Mouse (Mus musculus) heart, embryonic 15.5 days (tissue): Measurements from ENCODE around the gene Gm49661. TPM values are rescaled to one million over a fixed set of nuclear protein-coding genes. Genes with fewer than 3 reads are reported as not detected.

Experiments
- ATAC-seq: fragments of 200-750 bp; cut with Nextera tagmentation; replicated peaks from 2 replicates; pipeline ENCODE4 v1.8.0; 2017; ENCODE audit warnings: low read depth, moderate TSS enrichment; ENCODE audit not compliant: insufficient number of reproducible peaks, insufficient read depth, low FRiP score
- H3K27ac ChIP-seq: fragments of 300-500 bp; sonication (generic); 2 replicates; pipeline ENCODE4 v1.5.1; 2015; ENCODE audit warnings: mild to moderate bottlenecking, inconsistent platforms
- H3K27me3 ChIP-seq: fragments of 300-500 bp; sonication (generic); 2 replicates; pipeline ENCODE4 v1.6.1; 2015; ENCODE audit warnings: inconsistent platforms
- H3K36me3 ChIP-seq: fragments of 300-500 bp; sonication (generic); 2 replicates; pipeline ENCODE4 v1.6.1; 2015; ENCODE audit warnings: mild to moderate bottlenecking, inconsistent platforms
- H3K4me1 ChIP-seq: fragments of 300-500 bp; sonication (generic); replicated peaks from 2 replicates; pipeline ENCODE4 v1.6.1; 2015; ENCODE audit warnings: inconsistent platforms
- H3K4me2 ChIP-seq: fragments of 300-500 bp; sonication (generic); 2 replicates; pipeline ENCODE4 v1.6.1; 2015; ENCODE audit warnings: inconsistent platforms, mild to moderate bottlenecking, moderate library complexity
- H3K4me3 ChIP-seq: fragments of 300-500 bp; sonication (generic); 2 replicates; pipeline ENCODE4 v1.5.1; 2015; ENCODE audit warnings: mild to moderate bottlenecking, inconsistent platforms
- H3K9ac ChIP-seq: fragments of 300-500 bp; sonication (generic); 2 replicates; pipeline ENCODE4 v1.6.1; 2015; ENCODE audit warnings: mild to moderate bottlenecking, inconsistent platforms
- H3K9me3 ChIP-seq: fragments of 300-500 bp; sonication (generic); replicated peaks from 2 replicates; pipeline ENCODE4 v1.6.1; 2016; ENCODE audit warnings: inconsistent platforms
- WGBS: fragments of 180-500 bp; shearing (Covaris S2); methylation state at CpG from one replicate; pipeline ENCODE4 v1.1.7; 2015; ENCODE audit warnings: mixed read lengths; 5-methylcytosine and 5-hydroxymethylcytosine counted together
- polyA plus RNA-seq: library from polyadenylated mRNA; unstranded; fragments of >200 nt; fragmentation: Nextera tagmentation; extraction: Ambion mirVana; gene quantifications from 2 replicates; pipeline ENCODE4 v1.2.1, GENCODE M21; 2015

Gene Gm49661
- not detected in 2 replicates for polyA plus RNA-seq

- WGBS: under 1% methylated on average over 56 of the region's 56 CpGs
- H3K4me1 ChIP-seq: peaks cover 39% of the 10 kb centered on the region
- peak within 1 kb of the TSS; percentile 87 for H3K9ac ChIP-seq
- peak within 1 kb of the TSS; percentile 80 for H3K4me2 ChIP-seq
- H3K27ac ChIP-seq: peak within 1 kb of the TSS; percentile 87
- H3K4me3 ChIP-seq: peak within 1 kb of the TSS; percentile 63
- H3K36me3 ChIP-seq: peaks cover 31% of the 10 kb centered on the region
- no peaks in the 10 kb centered on the region for H3K9me3 ChIP-seq
- H3K27me3 ChIP-seq: no peaks in the 10 kb centered on the region
- ATAC-seq: peak; percentile 56
Measured at GRCm38 (mm10) chr8:84969241-84970134, at the start of gene Gm49661, which contains the start of the genes Prdx2 and Rnaseh2a. Gm49661 (minus strand) TSS chr8:84969433. Prdx2 (plus strand) TSS chr8:84969587. Rnaseh2a (minus strand) TSS chr8:84969767.

- Histone ChIP-seq H3K27me3 (peaks cover 26% of the 10 kb centered on the region), H3K9ac (no peak overlapping the region), H3K4me1 (peaks cover 5% of the 10 kb centered on the region; the same call in 1 of the 2 replicates), H3K36me3 (peaks cover 40% of the 10 kb centered on the region), H3K27ac (no peak overlapping the region), H3K9me3 (no peaks in the 10 kb centered on the region), H3K4me2 (no peak overlapping the region), H3K4me3 (no peak overlapping the region)
- no peak for ATAC-seq
- 56% methylated on average over 5 of the region's 5 CpGs for WGBS
Measured at GRCm38 (mm10) chr8:85017209-85017608, 48.0 kb upstream of the Gm49661 start.

DNA sequence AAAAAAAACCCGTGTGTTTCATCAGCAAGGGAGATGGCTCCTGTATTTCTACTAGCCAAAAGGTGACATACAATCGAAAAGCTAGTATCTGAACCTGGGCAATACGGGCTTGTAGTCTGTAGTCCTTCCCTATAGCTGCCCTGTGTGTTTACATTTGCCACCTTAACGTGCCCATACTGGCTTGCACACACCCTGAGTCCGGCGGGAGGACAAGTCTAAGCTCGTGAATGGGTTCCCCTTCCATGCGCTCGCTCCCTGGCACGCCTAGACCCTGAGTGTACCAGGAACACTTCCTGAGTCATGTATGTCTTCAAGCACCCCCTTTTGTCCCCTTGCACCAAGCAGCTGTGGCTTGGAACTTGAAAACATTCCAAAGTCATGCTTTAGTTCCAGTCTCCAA is 47.5 kb upstream of the Gm49661 start:
- Histone ChIP-seq H3K4me1 (peaks cover 5% of the 10 kb centered on the region; the same call in 1 of the 2 replicates), H3K36me3 (peaks cover 36% of the 10 kb centered on the region), H3K4me2 (no peak overlapping the region), H3K27ac (no peak overlapping the region), H3K9ac (no peak overlapping the region), H3K9me3 (no peaks in the 10 kb centered on the region), H3K4me3 (no peak overlapping the region), H3K27me3 (peaks cover 30% of the 10 kb centered on the region)
- ATAC-seq: no peak
- WGBS: 66% methylated on average over 10 of the region's 10 CpGs

GRCm38 (mm10) chr8:85014431-85014830 is 45.2 kb upstream of the Gm49661 start, which contains the start of gene Best2:
Best2 (minus strand) TSS chr8:85014531.
- Histone ChIP-seq H3K9ac (peak within 1 kb of the TSS; percentile 49; the same call in 1 of the 2 replicates), H3K4me2 (peak within 1 kb of the TSS; percentile 64)

GRCm38 (mm10) chr8:85013230-85013840 is 44.1 kb upstream of the Gm49661 start:
- H3K4me1 ChIP-seq: peaks cover 5% of the 10 kb centered on the region; the same call in 1 of the 2 replicates
- 4% methylated on average over 26 of the region's 26 CpGs for WGBS
- no peak for ATAC-seq
- peaks cover 58% of the 10 kb centered on the region for H3K27me3 ChIP-seq
- H3K4me2 ChIP-seq: peak overlapping the region; percentile 64
- peak overlapping the region; percentile 33 for H3K4me3 ChIP-seq
- no peak overlapping the region for H3K27ac ChIP-seq
- H3K36me3 ChIP-seq: peaks cover 6% of the 10 kb centered on the region; the same call in 1 of the 2 replicates
- peak overlapping the region; percentile 49; the same call in 1 of the 2 replicates for H3K9ac ChIP-seq
- H3K9me3 ChIP-seq: no peaks in the 10 kb centered on the region

More at GRCm38 (mm10) chr8:85014431-85014830, 45.2 kb upstream of the Gm49661 start, which contains the start of gene Best2:
- H3K9me3 ChIP-seq: no peaks in the 10 kb centered on the region
- peak within 1 kb of the TSS; percentile 33 for H3K4me3 ChIP-seq
- 56% methylated on average over 2 of the region's 2 CpGs for WGBS
- H3K27ac ChIP-seq: no peak within 1 kb of the TSS
- peaks cover 47% of the 10 kb centered on the region for H3K27me3 ChIP-seq
- peaks cover 5% of the 10 kb centered on the region; the same call in 1 of the 2 replicates for H3K4me1 ChIP-seq
- peaks cover 17% of the 10 kb centered on the region for H3K36me3 ChIP-seq
- ATAC-seq: no peak

- Histone ChIP-seq H3K9me3 (no peaks in the 10 kb centered on the region), H3K36me3 (no peaks in the 10 kb centered on the region), H3K4me1 (peaks cover 7% of the 10 kb centered on the region; the same call in 1 of the 2 replicates), H3K4me2 (no peak overlapping the region), H3K27me3 (peaks cover 74% of the 10 kb centered on the region), H3K9ac (no peak overlapping the region), H3K4me3 (no peak overlapping the region), H3K27ac (no peak overlapping the region)
- 8% methylated on average over 28 of the region's 28 CpGs for WGBS
- ATAC-seq: no peak; the same call in 1 of the 2 replicates
Measured at GRCm38 (mm10) chr8:85011242-85011641, 42.0 kb upstream of the Gm49661 start.

GRCm38 (mm10) chr8:85007686-85008085 is 38.5 kb upstream of the Gm49661 start:
- H3K27me3 ChIP-seq: peaks cover 52% of the 10 kb centered on the region
- no peaks in the 10 kb centered on the region for H3K9me3 ChIP-seq
- H3K36me3 ChIP-seq: no peaks in the 10 kb centered on the region
- no peak for ATAC-seq
- H3K9ac ChIP-seq: no peak overlapping the region
- H3K4me1 ChIP-seq: 0 out of 2 replicates have a peak, but pooled peaks cover 2% of the 10 kb centered on the region
- H3K4me3 ChIP-seq: no peak overlapping the region
- WGBS: 12% methylated on average over 25 of the region's 25 CpGs
- H3K4me2 ChIP-seq: no peak overlapping the region
- no peak overlapping the region for H3K27ac ChIP-seq

DNA sequence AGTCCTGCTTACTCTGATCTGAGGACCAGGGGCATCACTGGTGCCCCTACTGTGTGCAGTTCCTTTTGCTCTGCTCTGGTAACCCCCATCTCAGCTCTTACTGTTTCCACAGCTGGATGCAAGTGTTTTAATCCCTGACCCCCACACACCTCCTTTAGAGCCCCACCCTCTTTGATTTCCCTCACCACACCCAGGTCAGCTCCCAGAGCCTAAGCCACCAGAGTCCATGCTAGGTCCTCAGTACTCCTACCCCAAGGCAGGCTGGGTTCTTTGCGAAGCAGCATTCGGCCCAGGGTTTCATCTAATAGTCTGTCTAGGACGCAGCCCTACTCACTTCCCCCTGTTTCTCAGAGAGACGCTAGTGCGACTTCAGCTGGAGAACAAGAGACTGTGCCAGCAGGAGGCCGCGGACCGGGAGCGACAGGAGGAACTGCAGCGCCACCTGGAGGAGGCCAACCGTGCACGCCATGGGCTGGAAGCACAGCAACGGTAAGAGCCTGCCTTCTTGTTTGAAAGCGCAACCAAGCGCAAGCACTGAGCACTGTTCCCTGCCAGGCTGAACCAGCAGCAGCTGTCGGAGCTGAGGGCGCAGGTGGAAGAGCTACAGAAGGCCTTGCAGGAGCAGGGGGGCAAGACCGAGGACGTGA is 28.5 kb upstream of the Gm49661 start:
- H3K4me2 ChIP-seq: peak overlapping the region; percentile 36
- no peak overlapping the region for H3K27ac ChIP-seq
- WGBS: 7% methylated on average over 19 of the region's 19 CpGs
- H3K36me3 ChIP-seq: no peaks in the 10 kb centered on the region
- no peak overlapping the region for H3K4me3 ChIP-seq
- H3K27me3 ChIP-seq: peaks cover 28% of the 10 kb centered on the region
- 0 out of 2 replicates have a peak overlapping the region, but pooled peaks have one; percentile 21 for H3K9ac ChIP-seq
- peak; percentile 48 for ATAC-seq
- H3K9me3 ChIP-seq: no peaks in the 10 kb centered on the region
- peaks cover 10% of the 10 kb centered on the region; the same call in 1 of the 2 replicates for H3K4me1 ChIP-seq

DNA sequence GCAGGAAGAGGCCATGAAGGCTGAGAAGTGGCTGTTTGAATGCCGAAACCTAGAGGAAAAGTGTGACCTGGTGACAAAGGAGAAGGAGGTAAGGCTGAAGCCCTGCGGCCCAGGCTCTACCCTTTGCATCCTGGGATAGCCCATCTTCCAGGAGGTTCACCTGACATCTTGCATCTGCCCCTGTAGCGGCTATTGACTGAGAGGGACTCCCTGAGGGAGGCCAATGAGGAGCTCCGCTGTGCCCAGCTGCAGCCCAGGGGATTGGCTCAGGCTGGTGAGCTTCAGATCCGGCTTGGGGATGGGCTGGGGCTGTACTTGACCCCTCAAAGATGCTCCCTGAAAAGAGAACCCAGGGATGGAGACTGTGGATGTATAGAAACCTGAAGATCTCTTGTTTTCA is 27.7 kb upstream of the Gm49661 start:
- Histone ChIP-seq H3K9me3 (no peaks in the 10 kb centered on the region), H3K4me1 (peaks cover 10% of the 10 kb centered on the region; the same call in 1 of the 2 replicates), H3K36me3 (no peaks in the 10 kb centered on the region), H3K4me3 (no peak overlapping the region), H3K27me3 (peaks cover 28% of the 10 kb centered on the region), H3K9ac (no peak overlapping the region), H3K27ac (no peak overlapping the region), H3K4me2 (no peak overlapping the region)
- 79% methylated on average over 5 of the region's 5 CpGs for WGBS
- ATAC-seq: no peak

DNA sequence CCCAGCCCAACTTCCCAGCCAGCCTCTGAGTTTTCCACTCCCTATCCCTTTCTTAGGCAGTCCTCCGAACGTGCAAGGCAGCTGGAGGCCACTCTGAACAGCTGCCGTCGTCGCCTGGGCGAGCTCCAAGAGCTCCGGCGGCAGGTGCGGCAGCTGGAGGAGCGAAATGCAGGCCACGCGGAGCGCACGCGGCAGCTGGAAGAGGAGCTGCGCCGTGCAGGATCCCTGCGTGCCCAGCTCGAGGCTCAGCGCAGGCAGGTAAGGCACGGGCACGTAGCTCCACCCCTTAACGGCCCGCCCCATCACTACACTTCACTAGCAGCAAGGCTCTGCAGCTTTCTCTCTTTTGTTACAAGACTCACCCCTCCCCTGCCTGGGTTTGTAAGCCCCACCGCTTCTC is 26.4 kb upstream of the Gm49661 start:
- Histone ChIP-seq H3K4me2 (peak overlapping the region; percentile 24; the same call in 1 of the 2 replicates), H3K9ac (no peak overlapping the region), H3K27me3 (peaks cover 28% of the 10 kb centered on the region), H3K27ac (no peak overlapping the region), H3K4me1 (peaks cover 15% of the 10 kb centered on the region), H3K9me3 (no peaks in the 10 kb centered on the region), H3K4me3 (no peak overlapping the region), H3K36me3 (no peaks in the 10 kb centered on the region)
- no peak for ATAC-seq
- 19% methylated on average over 25 of the region's 25 CpGs for WGBS
